Mouse (Mus musculus) brown adipose tissue, adult 24 weeks (tissue): Measurements from ENCODE around the gene Hinfp. TPM values are rescaled to one million over a fixed set of nuclear protein-coding genes. Genes with fewer than 3 reads are reported as not detected.
A peak's percentile ranks its signal among the peaks of the same experiment; 100 is the strongest.

ENCODE experiments used
- H3K27ac ChIP-seq: fragments of 200-500 bp; replicated peaks from 2 replicates; pipeline ENCODE4 v1.5.1; 2012; ENCODE audit warnings: low read depth, mild to moderate bottlenecking, low read length
- H3K4me1 ChIP-seq: fragments of 200-500 bp; 2 replicates; pipeline ENCODE4 v1.6.1; 2012; ENCODE audit warnings: low read length, mixed read lengths; ENCODE audit not compliant: control insufficient read depth, insufficient read depth, insufficient read length
- H3K4me3 ChIP-seq: fragments of 200-500 bp; 2 replicates; pipeline ENCODE4 v1.5.1; 2012; ENCODE audit warnings: low read depth, mild to moderate bottlenecking, low read length, moderate library complexity; ENCODE audit not compliant: insufficient read depth
- polyA plus RNA-seq: library from polyadenylated mRNA; stranded (reverse); fragments of >200 nt; gene quantifications from 2 replicates; pipeline ENCODE4 v1.2.4, GENCODE M21; 2012; ENCODE audit not compliant: missing spikeins, insufficient read depth, insufficient read length

Gene Hinfp
- 4.7 and 5.1 TPM in 2 replicates for polyA plus RNA-seq

GRCm38 (mm10) chr9:44305466-44306079, at the start of gene Hinfp:
Hinfp (minus strand) TSS chr9:44305671.
- Histone ChIP-seq H3K4me1 (peaks cover 7% of the 10 kb centered on the region), H3K27ac (peak within 1 kb of the TSS; percentile 69), H3K4me3 (peak within 1 kb of the TSS; percentile 71)

GRCm38 (mm10) chr9:44353142-44353541, 47.7 kb upstream of the Hinfp start:
- H3K4me3 ChIP-seq: no peak overlapping the region
- H3K27ac ChIP-seq: no peak overlapping the region
- no peaks in the 10 kb centered on the region for H3K4me1 ChIP-seq

- Histone ChIP-seq H3K27ac (no peak overlapping the region), H3K4me3 (no peak overlapping the region), H3K4me1 (no peaks in the 10 kb centered on the region)
Observed at GRCm38 (mm10) chr9:44352337-44352736, 46.9 kb upstream of the Hinfp start.

- Histone ChIP-seq H3K4me3 (no peak overlapping the region), H3K27ac (no peak overlapping the region), H3K4me1 (no peaks in the 10 kb centered on the region)
Observed at GRCm38 (mm10) chr9:44351396-44351795, 45.9 kb upstream of the Hinfp start.

GRCm38 (mm10) chr9:44348546-44348945, 43.1 kb upstream of the Hinfp start:
- no peak overlapping the region for H3K27ac ChIP-seq
- H3K4me3 ChIP-seq: no peak overlapping the region
- H3K4me1 ChIP-seq: no peaks in the 10 kb centered on the region; the same call in 1 of the 2 replicates

GRCm38 (mm10) chr9:44347621-44348020, 42.1 kb upstream of the Hinfp start:
- Histone ChIP-seq H3K27ac (no peak overlapping the region), H3K4me3 (no peak overlapping the region), H3K4me1 (peaks cover 4% of the 10 kb centered on the region)

- peaks cover 4% of the 10 kb centered on the region for H3K4me1 ChIP-seq
- H3K27ac ChIP-seq: no peak overlapping the region
- no peak overlapping the region for H3K4me3 ChIP-seq
Observed at GRCm38 (mm10) chr9:44347166-44347565, 41.7 kb upstream of the Hinfp start.

GRCm38 (mm10) chr9:44345570-44346433, 40.3 kb upstream of the Hinfp start:
- peak overlapping the region; percentile 27 for H3K27ac ChIP-seq
- peaks cover 4% of the 10 kb centered on the region for H3K4me1 ChIP-seq
- H3K4me3 ChIP-seq: no peak overlapping the region

GRCm38 (mm10) chr9:44343781-44344421, 38.4 kb upstream of the Hinfp start, which contains the start of gene Hmbs:
Hmbs (minus strand) TSS chr9:44344228.
- H3K4me1 ChIP-seq: peaks cover 4% of the 10 kb centered on the region
- peak within 1 kb of the TSS; percentile 92 for H3K4me3 ChIP-seq
- H3K27ac ChIP-seq: peak within 1 kb of the TSS; percentile 92

GRCm38 (mm10) chr9:44343290-44343689, 37.8 kb upstream of the Hinfp start:
- peak overlapping the region; percentile 92 for H3K4me3 ChIP-seq
- H3K4me1 ChIP-seq: peaks cover 4% of the 10 kb centered on the region
- H3K27ac ChIP-seq: peak overlapping the region; percentile 58

GRCm38 (mm10) chr9:44342605-44343004, 37.1 kb upstream of the Hinfp start:
- no peak overlapping the region for H3K4me3 ChIP-seq
- peaks cover 4% of the 10 kb centered on the region for H3K4me1 ChIP-seq
- no peak overlapping the region for H3K27ac ChIP-seq

GRCm38 (mm10) chr9:44342173-44342572, 36.7 kb upstream of the Hinfp start:
- H3K4me3 ChIP-seq: no peak overlapping the region
- peaks cover 4% of the 10 kb centered on the region for H3K4me1 ChIP-seq
- no peak overlapping the region for H3K27ac ChIP-seq

GRCm38 (mm10) chr9:44341487-44341886, 36.0 kb upstream of the Hinfp start:
- Histone ChIP-seq H3K4me1 (peaks cover 4% of the 10 kb centered on the region), H3K27ac (no peak overlapping the region), H3K4me3 (no peak overlapping the region)

GRCm38 (mm10) chr9:44338574-44338973, 33.1 kb upstream of the Hinfp start:
- Histone ChIP-seq H3K27ac (no peak overlapping the region), H3K4me3 (no peak overlapping the region)

More at GRCm38 (mm10) chr9:44338574-44338973, 33.1 kb upstream of the Hinfp start:
- peaks cover 8% of the 10 kb centered on the region; the same call in 1 of the 2 replicates for H3K4me1 ChIP-seq
